8 mouse cellular contexts compared by ENCODE assay signal in the genomic region with DNA sequence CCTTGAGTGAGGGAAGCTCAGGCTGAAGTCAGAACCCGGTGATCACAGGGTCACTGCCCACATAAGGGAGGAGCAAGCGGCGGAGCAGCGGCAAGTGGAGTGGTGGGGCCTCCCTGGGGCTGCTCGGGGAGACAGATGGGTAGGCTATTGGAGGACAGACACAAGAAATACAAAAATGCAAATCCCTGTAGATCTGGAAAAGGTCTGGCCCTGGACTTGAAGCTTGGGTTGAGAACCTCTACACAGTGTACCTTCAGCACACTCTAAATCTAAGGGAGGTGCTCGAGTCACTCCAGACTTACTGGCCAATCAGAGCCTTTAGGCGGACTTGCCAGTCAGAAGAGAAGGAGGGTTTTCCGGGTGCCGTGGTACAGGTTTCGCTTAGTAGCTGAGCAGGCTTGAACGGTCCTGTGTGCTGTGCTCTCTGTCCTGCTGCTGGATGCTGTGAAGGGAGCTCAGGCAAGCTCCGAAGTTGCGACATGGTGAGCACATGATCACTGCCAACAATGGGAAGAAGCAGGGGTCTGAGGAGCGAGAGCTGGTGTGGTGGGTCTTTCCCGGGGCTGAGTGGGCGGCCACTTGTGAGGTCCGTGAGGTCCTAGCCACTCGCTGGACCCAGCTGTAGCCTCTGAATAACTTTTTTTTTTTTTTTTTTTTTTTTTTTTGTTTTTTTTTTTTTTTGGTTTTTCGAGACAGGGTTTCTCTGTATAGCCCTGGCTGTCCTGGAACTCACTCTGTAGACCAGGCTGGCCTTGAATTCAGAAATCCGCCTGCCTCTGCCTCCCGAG.
A peak's percentile ranks its signal among the peaks of the same experiment; 100 is the strongest.
DNase-seq lines count a peak whose midpoint lies in the region; ATAC-seq and TF ChIP-seq lines count a peak whose summit lies in the region.
"Not testable (repeated sequence)": the region's sequence is repeated elsewhere in the genome, so short reads cannot be mapped to it uniquely, and the experiment has no call there.

No protein-coding gene starts in this region.

- peak; percentile 65 for TF ChIP-seq POLR2A in cortical plate, adult 2 months (IDR thresholded peaks at IDR 0.05; ENCODE audit: extremely low read depth, insufficient read depth, low read length)

- peak; percentile 19 to 21 for DNase-seq in gastrocnemius, adult 8-10 months (ENCODE audit: low spot score in 2 of 2)
- peak; percentile 58 for DNase-seq in hindlimb bud, embryonic 11.5 days (ENCODE audit: extremely low spot score, low read depth, low spot score)
- peak; percentile 49 to 79 for DNase-seq in left cerebral cortex, adult 8-10 months (ENCODE audit: low spot score in 2 of 2)
- peak; percentile 64 for DNase-seq in right cerebral cortex, postnatal 14 days
- DNase-seq in urinary bladder, postnatal 36 days (ENCODE audit: low spot score in 2 of 2) = peak; percentile 66 to 72

- peak; percentile 98 for ATAC-seq in activated CD4-positive, CD25-positive, alpha-beta regulatory T cell, adult 4 months

- H3K4me1 ChIP-seq in cortical plate, adult 2 months (ENCODE audit: control insufficient read depth, insufficient read depth, low read length) = not testable (repeated sequence)
- H3K4me1 ChIP-seq in megakaryocyte, embryonic 14.5 days = peaks cover 17% of the 10 kb centered on the region

- not testable (repeated sequence) for H3K27ac ChIP-seq in cortical plate, adult 2 months (ENCODE audit: insufficient read depth, low read length)

- H3K27me3 ChIP-seq in megakaryocyte, embryonic 14.5 days (replicated peaks) = not testable (repeated sequence)

- H3K9me3 ChIP-seq in megakaryocyte, embryonic 14.5 days = not testable (repeated sequence)

- not testable (repeated sequence) for TF ChIP-seq CTCF in cortical plate, adult 2 months (IDR thresholded peaks at IDR 0.05; ENCODE audit: extremely low read depth, insufficient read depth, low read length)

- H3K36me3 ChIP-seq in megakaryocyte, embryonic 14.5 days (replicated peaks; ENCODE audit: low read length) = peaks cover 10% of the 10 kb centered on the region

- peak overlapping the region; percentile 71 for H3K4me3 ChIP-seq in cortical plate, adult 2 months (ENCODE audit: insufficient read depth, low read length)
- peak overlapping the region; percentile 95 for H3K4me3 ChIP-seq in megakaryocyte, embryonic 14.5 days (replicated peaks)
